Mouse (Mus musculus) stomach, postnatal 0 days (tissue): ENCODE results near the gene Cyp17a1. TPM values are rescaled to one million over a fixed set of nuclear protein-coding genes. Genes with fewer than 3 reads are reported as not detected.

Experiments used
- ATAC-seq: fragments of 200-750 bp; cut with Nextera tagmentation; 2 replicates; pipeline ENCODE4 v1.8.0; 2017; ENCODE audit not compliant: low FRiP score, low TSS enrichment
- DNase-seq: peaks from one replicate; pipeline ENCODE4 v3.0.0-alpha.2; 2016; ENCODE audit warnings: low spot score
- H3K27ac ChIP-seq: fragments of 300-500 bp; sonication (generic); replicated peaks from 2 replicates; pipeline ENCODE4 v1.5.1; 2014; ENCODE audit warnings: mild to moderate bottlenecking, control low read depth
- H3K27me3 ChIP-seq: fragments of 300-500 bp; sonication (generic); 2 replicates; pipeline ENCODE4 v1.6.1; 2014; ENCODE audit warnings: low read length; ENCODE audit not compliant: control insufficient read depth, insufficient read depth
- H3K36me3 ChIP-seq: fragments of 300-500 bp; sonication (generic); 2 replicates; pipeline ENCODE4 v1.6.1; 2014; ENCODE audit warnings: low read length, mixed read lengths; ENCODE audit not compliant: control insufficient read depth, insufficient read depth
- H3K4me1 ChIP-seq: fragments of 300-500 bp; sonication (generic); replicated peaks from 2 replicates; pipeline ENCODE4 v1.6.1; 2014; ENCODE audit warnings: antibody characterized with exemption; ENCODE audit not compliant: control insufficient read depth, insufficient read depth
- H3K4me2 ChIP-seq: fragments of 300-500 bp; sonication (generic); replicated peaks from 2 replicates; pipeline ENCODE4 v1.6.1; 2014; ENCODE audit warnings: low read depth, mild to moderate bottlenecking, control low read depth, moderate library complexity
- H3K4me3 ChIP-seq: fragments of 300-500 bp; sonication (generic); 2 replicates; pipeline ENCODE4 v1.5.1; 2014; ENCODE audit warnings: low read depth, low read length, control low read depth
- H3K9ac ChIP-seq: fragments of 300-500 bp; sonication (generic); 2 replicates; pipeline ENCODE4 v1.6.1; 2014; ENCODE audit warnings: mild to moderate bottlenecking, low read length, control low read depth, mixed read lengths
- H3K9me3 ChIP-seq: fragments of 300-500 bp; sonication (generic); 2 replicates; pipeline ENCODE4 v1.6.1; 2016; ENCODE audit warnings: low read length; ENCODE audit not compliant: control insufficient read depth
- CTCF ChIP-seq: IDR thresholded peaks from 2 replicates; pipeline ENCODE4 v1.5.1; 2016; ENCODE audit warnings: antibody characterized with exemption, low read depth, mild to moderate bottlenecking, moderate library complexity
- EP300 ChIP-seq: optimal IDR thresholded peaks from 2 replicates; pipeline ENCODE3; 2016; ENCODE audit warnings: antibody characterized with exemption
- WGBS: fragments of 180-500 bp; shearing (Covaris S2); extraction: QIAGEN DNeasy Blood & Tissue Kit; methylation state at CpG from one replicate; pipeline ENCODE4 v1.1.7; 2014; 5-methylcytosine and 5-hydroxymethylcytosine counted together
- polyA plus RNA-seq: library from polyadenylated mRNA; unstranded; fragments of >200 nt; fragmentation: Nextera tagmentation; extraction: Ambion mirVana; gene quantifications from 2 replicates; pipeline ENCODE4 v1.2.1, GENCODE M21; 2015

Cyp17a1 gene
- polyA plus RNA-seq, 1 experiment from 2014 or later = not detected

GRCm38 (mm10) chr19:46625015-46625414 is 48.0 kb downstream of the Cyp17a1 start:
- Histone ChIP-seq H3K27me3 (no peaks in the 10 kb centered on the region), H3K9ac (no peak overlapping the region), H3K4me1 (peaks cover 13% of the 10 kb centered on the region), H3K4me2 (peak overlapping the region; percentile 59; the same call in 1 of the 2 replicates), H3K27ac (no peak overlapping the region), H3K9me3 (no peaks in the 10 kb centered on the region), H3K4me3 (no peak overlapping the region), H3K36me3 (no peaks in the 10 kb centered on the region)
- DNase-seq = no peak
- ATAC-seq = no peak
- TF ChIP-seq EP300 = no peak
- TF ChIP-seq CTCF = no peak
- WGBS = 93% methylated on average over 12 of the region's 12 CpGs

GRCm38 (mm10) chr19:46623790-46624772 is 48.9 kb downstream of the Cyp17a1 start:
- H3K4me3 ChIP-seq = peak overlapping the region; percentile 35
- TF ChIP-seq CTCF (no peak), EP300 (no peak)
- H3K36me3 ChIP-seq = no peaks in the 10 kb centered on the region
- 31% methylated on average over 19 of the region's 19 CpGs for WGBS
- DNase-seq (no peak), ATAC-seq (0 out of 2 replicates have a peak, but pooled peaks have one; percentile 13)
- peak overlapping the region; percentile 89 for H3K27ac ChIP-seq
- H3K9me3 ChIP-seq = no peaks in the 10 kb centered on the region
- peak overlapping the region; percentile 59 for H3K9ac ChIP-seq
- no peaks in the 10 kb centered on the region for H3K27me3 ChIP-seq
- peak overlapping the region; percentile 59 for H3K4me2 ChIP-seq
- peaks cover 17% of the 10 kb centered on the region for H3K4me1 ChIP-seq

GRCm38 (mm10) chr19:46623194-46623667 is 49.7 kb downstream of the Cyp17a1 start:
- TF ChIP-seq EP300 = no peak
- no peak for TF ChIP-seq CTCF
- no peaks in the 10 kb centered on the region for H3K36me3 ChIP-seq
- WGBS = 5% methylated on average over 16 of the region's 16 CpGs
- DNase-seq = peak; percentile 52
- no peaks in the 10 kb centered on the region for H3K27me3 ChIP-seq
- no peaks in the 10 kb centered on the region for H3K9me3 ChIP-seq
- peak overlapping the region; percentile 35 for H3K4me3 ChIP-seq
- peak overlapping the region; percentile 89 for H3K27ac ChIP-seq
- H3K4me1 ChIP-seq = peaks cover 17% of the 10 kb centered on the region
- ATAC-seq = peak; percentile 53; the same call in 1 of the 2 replicates
- H3K4me2 ChIP-seq = peak overlapping the region; percentile 59
- peak overlapping the region; percentile 59 for H3K9ac ChIP-seq

- H3K4me2 ChIP-seq = peak overlapping the region; percentile 59
- H3K36me3 ChIP-seq = no peaks in the 10 kb centered on the region
- 23% methylated on average over 12 of the region's 12 CpGs for WGBS
- TF ChIP-seq EP300 = no peak
- TF ChIP-seq CTCF = no peak
- no peaks in the 10 kb centered on the region for H3K27me3 ChIP-seq
- no peak for DNase-seq
- H3K4me1 ChIP-seq = peaks cover 17% of the 10 kb centered on the region
- H3K4me3 ChIP-seq = no peak overlapping the region
- ATAC-seq = no peak
- H3K27ac ChIP-seq = peak overlapping the region; percentile 89
- no peaks in the 10 kb centered on the region for H3K9me3 ChIP-seq
- peak overlapping the region; percentile 59 for H3K9ac ChIP-seq
Observed at GRCm38 (mm10) chr19:46622659-46623193, 50.2 kb downstream of the Cyp17a1 start.

GRCm38 (mm10) chr19:46621236-46622183 is 51.5 kb downstream of the Cyp17a1 start:
- peak overlapping the region; percentile 89 for H3K27ac ChIP-seq
- ATAC-seq (no peak), DNase-seq (no peak)
- no peak overlapping the region for H3K4me3 ChIP-seq
- H3K9ac ChIP-seq = 0 out of 2 replicates have a peak overlapping the region, but pooled peaks have one; percentile 18
- H3K4me1 ChIP-seq = peaks cover 17% of the 10 kb centered on the region
- H3K27me3 ChIP-seq = no peaks in the 10 kb centered on the region
- H3K4me2 ChIP-seq = no peak overlapping the region
- WGBS = 70% methylated on average over 19 of the region's 19 CpGs
- H3K9me3 ChIP-seq = no peaks in the 10 kb centered on the region
- TF ChIP-seq EP300 (no peak), CTCF (no peak)
- H3K36me3 ChIP-seq = no peaks in the 10 kb centered on the region
